Mouse (Mus musculus) myocyte (in vitro differentiated cells): ENCODE results near the gene Psmc3. TPM values are rescaled to one million over a fixed set of nuclear protein-coding genes. Genes with fewer than 3 reads are reported as not detected.
A peak's percentile ranks its signal among the peaks of the same experiment; 100 is the strongest.

Experiments used
- H3K27me3 ChIP-seq: one replicate; pipeline ENCODE4 v1.6.1; 2011; ENCODE audit not compliant: control insufficient read depth, insufficient read depth, insufficient read length
- H3K36me3 ChIP-seq: one replicate; pipeline ENCODE4 v1.6.1; 2011; ENCODE audit not compliant: control insufficient read depth, insufficient read depth
- H3K4me2 ChIP-seq: one replicate; pipeline ENCODE4 v1.6.1; 2011; ENCODE audit warnings: low read depth, control low read depth
- H3K4me3 ChIP-seq: one replicate; pipeline ENCODE4 v1.5.1; 2011; ENCODE audit warnings: mild to moderate bottlenecking, control low read depth, moderate library complexity
- H3K79me2 ChIP-seq: one replicate; pipeline ENCODE4 v1.6.1; 2011; ENCODE audit not compliant: control insufficient read depth, insufficient read depth
- H3ac ChIP-seq: one replicate; pipeline ENCODE4 v1.6.1; 2011; ENCODE audit not compliant: control insufficient read depth, insufficient read length
- CEBPB ChIP-seq: IDR thresholded peaks from 2 replicates; pipeline ENCODE4 v1.6.1; 2011; ENCODE audit warnings: mild to moderate bottlenecking, moderate library complexity; ENCODE audit not compliant: poor library complexity, insufficient read depth, severe bottlenecking
- E2F4 ChIP-seq: IDR thresholded peaks from one replicate; pipeline ENCODE4 v1.6.1; 2011; ENCODE audit warnings: mild to moderate bottlenecking, control low read depth, moderate library complexity; ENCODE audit not compliant: insufficient read depth
- MAX ChIP-seq: IDR thresholded peaks from one replicate; pipeline ENCODE4 v1.6.1; 2011; ENCODE audit warnings: low read depth, mild to moderate bottlenecking, control low read depth
- MYOD1 ChIP-seq, 3 experiments: IDR thresholded peaks; one replicate each; pipeline ENCODE4 v1.6.1; 2011; ENCODE audit warnings: control low read depth in 2 of 3, low read depth in 2 of 3, mild to moderate bottlenecking in 2 of 3, moderate library complexity in 1 of 3; ENCODE audit not compliant: insufficient read length in 2 of 3, control insufficient read depth in 1 of 3
- MYOG ChIP-seq, 3 experiments: IDR thresholded peaks; one replicate each; pipeline ENCODE4 v1.6.1; 2011; ENCODE audit warnings: control low read depth in 2 of 3, low read depth in 2 of 3, mild to moderate bottlenecking in 2 of 3; ENCODE audit not compliant: insufficient read length in 2 of 3, control insufficient read depth in 1 of 3, insufficient read depth in 1 of 3
- POLR2A ChIP-seq: IDR thresholded peaks from one replicate; pipeline ENCODE4 v1.6.1; 2011; ENCODE audit warnings: low read depth, mild to moderate bottlenecking, control low read depth, moderate library complexity; ENCODE audit not compliant: insufficient read length
- POLR2AphosphoS2 ChIP-seq: IDR thresholded peaks from one replicate; pipeline ENCODE4 v1.6.1; 2011; ENCODE audit warnings: low read depth, control low read depth; ENCODE audit not compliant: insufficient read length
- REST ChIP-seq: IDR thresholded peaks from one replicate; pipeline ENCODE4 v1.6.1; 2011; ENCODE audit warnings: mild to moderate bottlenecking, control low read depth, moderate library complexity; ENCODE audit not compliant: insufficient read depth, insufficient read length
- SRF ChIP-seq: IDR thresholded peaks from one replicate; pipeline ENCODE4 v1.6.1; 2011; ENCODE audit warnings: low read depth; ENCODE audit not compliant: control insufficient read depth, insufficient read length
- TCF12 ChIP-seq: IDR thresholded peaks from one replicate; pipeline ENCODE4 v1.6.1; 2011; ENCODE audit warnings: mild to moderate bottlenecking, control low read depth; ENCODE audit not compliant: poor library complexity, insufficient read depth, severe bottlenecking
- TCF3 ChIP-seq: IDR thresholded peaks from one replicate; pipeline ENCODE4 v1.6.1; 2011; ENCODE audit warnings: low read depth, control low read depth; ENCODE audit not compliant: insufficient read length
- USF1 ChIP-seq: IDR thresholded peaks from one replicate; pipeline ENCODE4 v1.6.1; 2011; ENCODE audit warnings: low read depth, mild to moderate bottlenecking, control low read depth, moderate library complexity
- polyA plus RNA-seq: library from polyadenylated mRNA; unstranded; fragments of >200 nt; fragmentation: generic; extraction: Trizol; gene quantifications from one replicate; pipeline ENCODE4 v1.2.1, GENCODE M21; 2012; ENCODE audit warnings: missing spikeins

The Psmc3 gene
- polyA plus RNA-seq, 1 experiment = 688 TPM

- H3K27me3 ChIP-seq = no peaks in the 10 kb centered on the region
- H3K4me3 ChIP-seq = no peak overlapping the region
- no peak overlapping the region for H3ac ChIP-seq
- TF ChIP-seq E2F4 = no peak
- TF ChIP-seq REST = no peak
- no peak for TF ChIP-seq CEBPB
- no peak for TF ChIP-seq USF1
- no peak for TF ChIP-seq POLR2A
- no peak for TF ChIP-seq MYOG (IDR thresholded peaks at IDR 0.05; ENCODE audit: control insufficient read depth in 1 of 3, insufficient read depth in 1 of 3, insufficient read length in 2 of 3, low read depth in 2 of 3)
- no peak for TF ChIP-seq MAX
- TF ChIP-seq SRF = no peak
- TF ChIP-seq MYOD1 (IDR thresholded peaks at IDR 0.05; ENCODE audit: control insufficient read depth in 1 of 3, insufficient read length in 2 of 3, low read depth in 2 of 3) = no peak
- no peak for TF ChIP-seq TCF3
- no peak for TF ChIP-seq TCF12
- TF ChIP-seq POLR2AphosphoS2 = no peak
- H3K36me3 ChIP-seq = no peaks in the 10 kb centered on the region
- no peak overlapping the region for H3K4me2 ChIP-seq
- no peaks in the 10 kb centered on the region for H3K79me2 ChIP-seq
Observed at GRCm38 (mm10) chr2:91027391-91028214, 26.2 kb upstream of the Psmc3 start.

- H3K4me2 ChIP-seq = no peak overlapping the region
- peaks cover 7% of the 10 kb centered on the region for H3K79me2 ChIP-seq
- no peaks in the 10 kb centered on the region for H3K36me3 ChIP-seq
- H3K4me3 ChIP-seq = no peak overlapping the region
- TF ChIP-seq TCF3 (no peak), REST (no peak), POLR2AphosphoS2 (no peak), USF1 (no peak), MYOG (IDR thresholded peaks at IDR 0.05; ENCODE audit: control insufficient read depth in 1 of 3, insufficient read depth in 1 of 3, insufficient read length in 2 of 3, low read depth in 2 of 3) (no peak), CEBPB (no peak), MYOD1 (IDR thresholded peaks at IDR 0.05; ENCODE audit: control insufficient read depth in 1 of 3, insufficient read length in 2 of 3, low read depth in 2 of 3) (no peak), E2F4 (no peak), TCF12 (no peak), POLR2A (no peak), MAX (no peak), SRF (no peak)
- H3ac ChIP-seq = no peak overlapping the region
- H3K27me3 ChIP-seq = no peaks in the 10 kb centered on the region
Observed at GRCm38 (mm10) chr2:91031216-91031615, 22.6 kb upstream of the Psmc3 start.

- peaks cover 20% of the 10 kb centered on the region for H3K79me2 ChIP-seq
- no peak overlapping the region for H3K4me2 ChIP-seq
- no peaks in the 10 kb centered on the region for H3K36me3 ChIP-seq
- H3K27me3 ChIP-seq = no peaks in the 10 kb centered on the region
- H3K4me3 ChIP-seq = no peak overlapping the region
- peak; percentile 69 for TF ChIP-seq USF1
- no peak for TF ChIP-seq SRF
- H3ac ChIP-seq = no peak overlapping the region
Observed at GRCm38 (mm10) chr2:91033000-91033399, 20.8 kb upstream of the Psmc3 start.

- TF ChIP-seq E2F4 = no peak
- TF ChIP-seq TCF3 = peak; percentile 97
- peak; percentile 99 to 100 (median 100) for TF ChIP-seq MYOD1 (IDR thresholded peaks at IDR 0.05; ENCODE audit: control insufficient read depth in 1 of 3, insufficient read length in 2 of 3, low read depth in 2 of 3)
- no peak for TF ChIP-seq SRF
- TF ChIP-seq MAX = no peak
- peak; percentile 93 for TF ChIP-seq TCF12
- TF ChIP-seq CEBPB = no peak
- TF ChIP-seq MYOG (IDR thresholded peaks at IDR 0.05; ENCODE audit: control insufficient read depth in 1 of 3, insufficient read depth in 1 of 3, insufficient read length in 2 of 3, low read depth in 2 of 3) = peak; percentile 84 to 98 (median 92)
- peak; percentile 96 for TF ChIP-seq USF1
- peak; percentile 26 for TF ChIP-seq REST
- TF ChIP-seq POLR2A = peak; percentile 68
- peak; percentile 84 for TF ChIP-seq POLR2AphosphoS2
- H3K36me3 ChIP-seq = no peaks in the 10 kb centered on the region
- no peaks in the 10 kb centered on the region for H3K27me3 ChIP-seq
- no peak within 1 kb of the TSS for H3ac ChIP-seq
- H3K4me2 ChIP-seq = peak within 1 kb of the TSS; percentile 87
- peaks cover 20% of the 10 kb centered on the region for H3K79me2 ChIP-seq
- H3K4me3 ChIP-seq = peak within 1 kb of the TSS; percentile 38
Observed at GRCm38 (mm10) chr2:91035385-91035784, 18.4 kb upstream of the Psmc3 start, which contains the start of gene Rapsn. TSS of gene Rapsn (plus strand) at chr2:91035620.

GRCm38 (mm10) chr2:91041786-91042185 is 12.0 kb upstream of the Psmc3 start:
- no peak overlapping the region for H3ac ChIP-seq
- no peaks in the 10 kb centered on the region for H3K36me3 ChIP-seq
- no peaks in the 10 kb centered on the region for H3K27me3 ChIP-seq
- TF ChIP-seq MYOG (IDR thresholded peaks at IDR 0.05; ENCODE audit: control insufficient read depth in 1 of 3, insufficient read depth in 1 of 3, insufficient read length in 2 of 3, low read depth in 2 of 3) = peak in 2 of 3 experiments; percentile 49 to 80
- TF ChIP-seq REST = no peak
- peak in 1 of 3 experiments; percentile 73 for TF ChIP-seq MYOD1 (IDR thresholded peaks at IDR 0.05; ENCODE audit: control insufficient read depth in 1 of 3, insufficient read length in 2 of 3, low read depth in 2 of 3)
- peaks cover 8% of the 10 kb centered on the region for H3K79me2 ChIP-seq
- H3K4me2 ChIP-seq = no peak overlapping the region
- no peak overlapping the region for H3K4me3 ChIP-seq
